Mouse (Mus musculus): ENCODE measurements around the gene Ncdn. TPM values are rescaled to one million over a fixed set of nuclear protein-coding genes. Genes with fewer than 3 reads are reported as not detected.
A peak's percentile ranks its signal among the peaks of the same experiment; 100 is the strongest.

Ncdn gene
- total and polyA plus RNA-seq, 2 experiments from 2014 or later = 186 to 393 TPM

GRCm38 (mm10) chr4:126769800-126770563, 16.7 kb upstream of the Ncdn start:
- WGBS = 89% methylated on average over 9 of the region's 9 CpGs
- DNase-seq (ENCODE audit: low spot score) (no peak), ATAC-seq (ENCODE audit: low FRiP score) (no peak)
- H3K36me3 ChIP-seq (ENCODE audit: insufficient read depth, low read length) = no peaks in the 10 kb centered on the region; the same call in 1 of the 2 replicates
- no peak overlapping the region for H3K4me2 ChIP-seq (ENCODE audit: low read depth, low read length, poor library complexity, severe bottlenecking)
- no peak overlapping the region for H3K4me3 ChIP-seq (ENCODE audit: low read depth, low read length)
- H3K9me3 ChIP-seq (ENCODE audit: low read length) = no peaks in the 10 kb centered on the region
- no peaks in the 10 kb centered on the region for H3K4me1 ChIP-seq (ENCODE audit: insufficient read depth, low read length)
- no peaks in the 10 kb centered on the region for H3K27me3 ChIP-seq (ENCODE audit: insufficient read depth, low read length)
- H3K9ac ChIP-seq (replicated peaks; ENCODE audit: low read length, poor library complexity, severe bottlenecking) = no peak overlapping the region
- H3K27ac ChIP-seq (ENCODE audit: low read depth, low read length) = no peak overlapping the region
- TF ChIP-seq CTCF (IDR thresholded peaks at IDR 0.05) = no peak

GRCm38 (mm10) chr4:126763483-126763882, 10.2 kb upstream of the Ncdn start:
- ATAC-seq (ENCODE audit: low FRiP score) (no peak), DNase-seq (ENCODE audit: low spot score) (no peak)
- 86% methylated on average over 2 of the region's 2 CpGs for WGBS
- Histone ChIP-seq H3K36me3 (ENCODE audit: insufficient read depth, low read length) (peaks cover 4% of the 10 kb centered on the region; the same call in 1 of the 2 replicates), H3K9ac (replicated peaks; ENCODE audit: low read length, poor library complexity, severe bottlenecking) (no peak overlapping the region), H3K27ac (ENCODE audit: low read depth, low read length) (no peak overlapping the region), H3K4me2 (ENCODE audit: low read depth, low read length, poor library complexity, severe bottlenecking) (no peak overlapping the region), H3K27me3 (ENCODE audit: insufficient read depth, low read length) (no peaks in the 10 kb centered on the region), H3K9me3 (ENCODE audit: low read length) (no peaks in the 10 kb centered on the region), H3K4me1 (ENCODE audit: insufficient read depth, low read length) (no peaks in the 10 kb centered on the region), H3K4me3 (ENCODE audit: low read depth, low read length) (no peak overlapping the region)
- no peak for TF ChIP-seq CTCF (IDR thresholded peaks at IDR 0.05)

- no peak overlapping the region for H3K9ac ChIP-seq (replicated peaks; ENCODE audit: low read length, poor library complexity, severe bottlenecking)
- H3K4me2 ChIP-seq (ENCODE audit: low read depth, low read length, poor library complexity, severe bottlenecking) = no peak overlapping the region
- H3K36me3 ChIP-seq (ENCODE audit: insufficient read depth, low read length) = peaks cover 4% of the 10 kb centered on the region; the same call in 1 of the 2 replicates
- WGBS = 58% methylated on average over 11 of the region's 11 CpGs
- H3K9me3 ChIP-seq (ENCODE audit: low read length) = no peaks in the 10 kb centered on the region
- no peaks in the 10 kb centered on the region for H3K4me1 ChIP-seq (ENCODE audit: insufficient read depth, low read length)
- no peak overlapping the region for H3K4me3 ChIP-seq (ENCODE audit: low read depth, low read length)
- DNase-seq (ENCODE audit: low spot score) (no peak), ATAC-seq (ENCODE audit: low FRiP score) (no peak)
- H3K27me3 ChIP-seq (ENCODE audit: insufficient read depth, low read length) = no peaks in the 10 kb centered on the region
- no peak for TF ChIP-seq CTCF (IDR thresholded peaks at IDR 0.05)
- H3K27ac ChIP-seq (ENCODE audit: low read depth, low read length) = no peak overlapping the region
Measured at GRCm38 (mm10) chr4:126762586-126763359, 9.5 kb upstream of the Ncdn start.

- no peak for TF ChIP-seq CTCF (IDR thresholded peaks at IDR 0.05)
- H3K4me2 ChIP-seq (ENCODE audit: low read depth, low read length, poor library complexity, severe bottlenecking) = no peak overlapping the region
- WGBS = 91% methylated on average over 2 of the region's 2 CpGs
- DNase-seq (ENCODE audit: low spot score) = no peak
- H3K9me3 ChIP-seq (ENCODE audit: low read length) = no peaks in the 10 kb centered on the region
- H3K4me3 ChIP-seq (ENCODE audit: low read depth, low read length) = no peak overlapping the region
- H3K4me1 ChIP-seq (ENCODE audit: insufficient read depth, low read length) = peaks cover 5% of the 10 kb centered on the region; the same call in 1 of the 2 replicates
- peaks cover 4% of the 10 kb centered on the region; the same call in 1 of the 2 replicates for H3K36me3 ChIP-seq (ENCODE audit: insufficient read depth, low read length)
- H3K27me3 ChIP-seq (ENCODE audit: insufficient read depth, low read length) = no peaks in the 10 kb centered on the region
- ATAC-seq (ENCODE audit: low FRiP score) = no peak
- H3K27ac ChIP-seq (ENCODE audit: low read depth, low read length) = no peak overlapping the region
- no peak overlapping the region for H3K9ac ChIP-seq (replicated peaks; ENCODE audit: low read length, poor library complexity, severe bottlenecking)
Measured at GRCm38 (mm10) chr4:126759435-126759834, 6.2 kb upstream of the Ncdn start.

- peaks cover 4% of the 10 kb centered on the region; the same call in 1 of the 2 replicates for H3K36me3 ChIP-seq (ENCODE audit: insufficient read depth, low read length)
- H3K27ac ChIP-seq (ENCODE audit: low read depth, low read length) = no peak overlapping the region
- DNase-seq (ENCODE audit: low spot score) (no peak), ATAC-seq (ENCODE audit: low FRiP score) (no peak)
- no peak overlapping the region for H3K4me2 ChIP-seq (ENCODE audit: low read depth, low read length, poor library complexity, severe bottlenecking)
- peaks cover 5% of the 10 kb centered on the region; the same call in 1 of the 2 replicates for H3K4me1 ChIP-seq (ENCODE audit: insufficient read depth, low read length)
- 87% methylated on average over 5 of the region's 5 CpGs for WGBS
- TF ChIP-seq CTCF (IDR thresholded peaks at IDR 0.05) = no peak
- no peak overlapping the region for H3K4me3 ChIP-seq (ENCODE audit: low read depth, low read length)
- H3K9ac ChIP-seq (replicated peaks; ENCODE audit: low read length, poor library complexity, severe bottlenecking) = no peak overlapping the region
- H3K9me3 ChIP-seq (ENCODE audit: low read length) = no peaks in the 10 kb centered on the region
- no peaks in the 10 kb centered on the region for H3K27me3 ChIP-seq (ENCODE audit: insufficient read depth, low read length)
Measured at GRCm38 (mm10) chr4:126758299-126758698, 5.1 kb upstream of the Ncdn start.

- peaks cover 5% of the 10 kb centered on the region; the same call in 1 of the 2 replicates for H3K4me1 ChIP-seq (ENCODE audit: insufficient read depth, low read length)
- no peak overlapping the region for H3K4me3 ChIP-seq (ENCODE audit: low read depth, low read length)
- TF ChIP-seq CTCF (IDR thresholded peaks at IDR 0.05) = no peak
- H3K4me2 ChIP-seq (ENCODE audit: low read depth, low read length, poor library complexity, severe bottlenecking) = no peak overlapping the region
- ATAC-seq (ENCODE audit: low FRiP score) = no peak
- 57% methylated on average over 4 of the region's 4 CpGs for WGBS
- H3K27me3 ChIP-seq (ENCODE audit: insufficient read depth, low read length) = no peaks in the 10 kb centered on the region
- H3K36me3 ChIP-seq (ENCODE audit: insufficient read depth, low read length) = peaks cover 2% of the 10 kb centered on the region; the same call in 1 of the 2 replicates
- H3K27ac ChIP-seq (ENCODE audit: low read depth, low read length) = no peak overlapping the region
- H3K9ac ChIP-seq (replicated peaks; ENCODE audit: low read length, poor library complexity, severe bottlenecking) = no peak overlapping the region
- no peaks in the 10 kb centered on the region for H3K9me3 ChIP-seq (ENCODE audit: low read length)
- peak; percentile 46 for DNase-seq (ENCODE audit: low spot score)
Measured at GRCm38 (mm10) chr4:126756766-126757165, 3.5 kb upstream of the Ncdn start.

Measured in midbrain, postnatal 0 days (tissue).